Mouse (Mus musculus) intestine, postnatal 0 days (tissue): ENCODE results near the gene Hcrtr1. TPM values are rescaled to one million over a fixed set of nuclear protein-coding genes. Genes with fewer than 3 reads are reported as not detected.

ENCODE experiments used
- ATAC-seq: fragments of 200-750 bp; cut with Nextera tagmentation; 2 replicates; pipeline ENCODE4 v1.8.0; 2017; ENCODE audit warnings: mild to moderate bottlenecking, moderate TSS enrichment, moderate library complexity
- H3K27ac ChIP-seq: fragments of 300-500 bp; sonication (generic); 2 replicates; pipeline ENCODE4 v1.5.1; 2014; ENCODE audit warnings: mild to moderate bottlenecking, low read depth, low read length, moderate library complexity
- H3K27me3 ChIP-seq: fragments of 300-500 bp; sonication (generic); replicated peaks from 2 replicates; pipeline ENCODE4 v1.6.1; 2014; ENCODE audit warnings: low read length, mixed read lengths; ENCODE audit not compliant: control insufficient read depth, insufficient read depth
- H3K36me3 ChIP-seq: fragments of 300-500 bp; sonication (generic); 2 replicates; pipeline ENCODE4 v1.6.1; 2014; ENCODE audit warnings: mild to moderate bottlenecking, moderate library complexity; ENCODE audit not compliant: control insufficient read depth, insufficient read depth
- H3K4me1 ChIP-seq: fragments of 300-500 bp; sonication (generic); replicated peaks from 2 replicates; pipeline ENCODE4 v1.6.1; 2014; ENCODE audit warnings: antibody characterized with exemption, low read length, mixed read lengths; ENCODE audit not compliant: control insufficient read depth, insufficient read depth
- H3K4me2 ChIP-seq: fragments of 300-500 bp; sonication (generic); replicated peaks from 2 replicates; pipeline ENCODE4 v1.6.1; 2014; ENCODE audit warnings: low read depth, mild to moderate bottlenecking, moderate library complexity
- H3K4me3 ChIP-seq: fragments of 300-500 bp; sonication (generic); 2 replicates; pipeline ENCODE4 v1.5.1; 2014; ENCODE audit warnings: low read depth, low read length
- H3K9ac ChIP-seq: fragments of 300-500 bp; sonication (generic); 2 replicates; pipeline ENCODE4 v1.6.1; 2014; ENCODE audit warnings: mild to moderate bottlenecking, low read depth, low read length
- H3K9me3 ChIP-seq: fragments of 300-500 bp; sonication (generic); 2 replicates; pipeline ENCODE4 v1.6.1; 2016; ENCODE audit warnings: mixed run types; ENCODE audit not compliant: control insufficient read depth
- CTCF ChIP-seq: sonication (generic); IDR thresholded peaks from 2 replicates; pipeline ENCODE4 v1.5.1; 2016; ENCODE audit warnings: low read depth, mild to moderate bottlenecking, control low read depth, antibody characterized with exemption, moderate library complexity
- WGBS: fragments of 180-500 bp; shearing (Covaris S2); extraction: QIAGEN DNeasy Blood & Tissue Kit; methylation state at CpG from one replicate; pipeline ENCODE4 v1.1.7; 2014; 5-methylcytosine and 5-hydroxymethylcytosine counted together
- polyA plus RNA-seq: library from polyadenylated mRNA; unstranded; fragments of >200 nt; fragmentation: Nextera tagmentation; extraction: Ambion mirVana; gene quantifications from 2 replicates; pipeline ENCODE4 v1.2.1, GENCODE M21; 2015

Hcrtr1 gene
- polyA plus RNA-seq, 1 experiment from 2014 or later: 0.91 TPM

GRCm38 (mm10) chr4:130141786-130142185 lies 2.6 kb upstream of the Hcrtr1 start:
- Histone ChIP-seq H3K27me3 (peaks cover 38% of the 10 kb centered on the region), H3K4me2 (no peak overlapping the region), H3K4me1 (0 out of 2 replicates have a peak, but pooled peaks cover 5% of the 10 kb centered on the region), H3K4me3 (no peak overlapping the region), H3K27ac (no peak overlapping the region), H3K36me3 (no peaks in the 10 kb centered on the region), H3K9ac (no peak overlapping the region), H3K9me3 (no peaks in the 10 kb centered on the region)
- WGBS: 52% methylated on average over 3 of the region's 3 CpGs
- TF ChIP-seq CTCF: no peak
- ATAC-seq: no peak

GRCm38 (mm10) chr4:130140992-130141402 lies 1.8 kb upstream of the Hcrtr1 start:
- H3K36me3 ChIP-seq: no peaks in the 10 kb centered on the region
- TF ChIP-seq CTCF: no peak
- H3K9ac ChIP-seq: no peak overlapping the region
- peaks cover 39% of the 10 kb centered on the region for H3K27me3 ChIP-seq
- H3K9me3 ChIP-seq: no peaks in the 10 kb centered on the region
- no peak overlapping the region for H3K27ac ChIP-seq
- 0 out of 2 replicates have a peak, but pooled peaks cover 5% of the 10 kb centered on the region for H3K4me1 ChIP-seq
- ATAC-seq: no peak
- no peak overlapping the region for H3K4me3 ChIP-seq
- 50% methylated on average over 9 of the region's 9 CpGs for WGBS
- no peak overlapping the region for H3K4me2 ChIP-seq

GRCm38 (mm10) chr4:130138441-130139213 lies 532 bp downstream of the Hcrtr1 start:
- Histone ChIP-seq H3K27ac (no peak overlapping the region), H3K36me3 (no peaks in the 10 kb centered on the region), H3K4me3 (peak overlapping the region; percentile 29), H3K4me1 (0 out of 2 replicates have a peak, but pooled peaks cover 9% of the 10 kb centered on the region), H3K4me2 (peak overlapping the region; percentile 58), H3K9me3 (no peaks in the 10 kb centered on the region), H3K9ac (peak overlapping the region; percentile 22; the same call in 1 of the 2 replicates), H3K27me3 (peaks cover 39% of the 10 kb centered on the region)
- TF ChIP-seq CTCF: peak; percentile 94
- WGBS: under 1% methylated on average over 55 of the region's 57 CpGs
- ATAC-seq: 0 out of 2 replicates have a peak, but pooled peaks have one; percentile 22

GRCm38 (mm10) chr4:130133399-130133798 lies 5.8 kb downstream of the Hcrtr1 start:
- 29% methylated on average over 6 of the region's 6 CpGs for WGBS

GRCm38 (mm10) chr4:130131448-130132105 lies 7.6 kb downstream of the Hcrtr1 start:
- TF ChIP-seq CTCF: no peak
- 71% methylated on average over 7 of the region's 7 CpGs for WGBS
- ATAC-seq: no peak; the same call in 1 of the 2 replicates

More at GRCm38 (mm10) chr4:130133399-130133798, 5.8 kb downstream of the Hcrtr1 start:
- ATAC-seq: peak; percentile 53
- H3K27me3 ChIP-seq: peaks cover 12% of the 10 kb centered on the region
- H3K4me1 ChIP-seq: peaks cover 19% of the 10 kb centered on the region; the same call in 1 of the 2 replicates
- H3K27ac ChIP-seq: no peak overlapping the region
- H3K4me3 ChIP-seq: no peak overlapping the region
- no peaks in the 10 kb centered on the region; the same call in 1 of the 2 replicates for H3K36me3 ChIP-seq
- TF ChIP-seq CTCF: no peak
- no peak overlapping the region for H3K9ac ChIP-seq
- no peak overlapping the region for H3K4me2 ChIP-seq
- H3K9me3 ChIP-seq: no peaks in the 10 kb centered on the region

More at GRCm38 (mm10) chr4:130131448-130132105, 7.6 kb downstream of the Hcrtr1 start:
- H3K9ac ChIP-seq: no peak overlapping the region
- no peaks in the 10 kb centered on the region for H3K9me3 ChIP-seq
- H3K27ac ChIP-seq: peak overlapping the region; percentile 91
- no peak overlapping the region for H3K4me2 ChIP-seq
- peaks cover 19% of the 10 kb centered on the region; the same call in 1 of the 2 replicates for H3K4me1 ChIP-seq
- peaks cover 14% of the 10 kb centered on the region for H3K36me3 ChIP-seq
- no peaks in the 10 kb centered on the region for H3K27me3 ChIP-seq
- H3K4me3 ChIP-seq: no peak overlapping the region
